Mouse (Mus musculus): ENCODE data around the gene Me1.

- TF ChIP-seq CTCF (IDR thresholded peaks at IDR 0.05) (no peak), EP300 (IDR thresholded peaks at IDR 0.05) (no peak)
Measured at GRCm38 (mm10) chr9:86624781-86625180, 71.0 kb downstream of the Me1 start.

Measured in lung, postnatal 0 days (tissue).